Mouse (Mus musculus) C2C12 (cell line): ENCODE results near the gene Dgka. TPM values are rescaled to one million over a fixed set of nuclear protein-coding genes. Genes with fewer than 3 reads are reported as not detected.
A peak's percentile ranks its signal among the peaks of the same experiment; 100 is the strongest.

Experiments used
- H3K27me3 ChIP-seq: one replicate; pipeline ENCODE4 v1.6.1; 2011; ENCODE audit not compliant: control insufficient read depth, insufficient read depth, insufficient read length
- H3K36me3 ChIP-seq: one replicate; pipeline ENCODE4 v1.6.1; 2011; ENCODE audit not compliant: control insufficient read depth, insufficient read depth
- H3K4me3 ChIP-seq: one replicate; pipeline ENCODE4 v1.5.1; 2011; ENCODE audit warnings: mild to moderate bottlenecking, control low read depth; ENCODE audit not compliant: poor library complexity, insufficient read depth, severe bottlenecking
- H3K79me2 ChIP-seq: one replicate; pipeline ENCODE4 v1.6.1; 2011; ENCODE audit not compliant: control insufficient read depth, insufficient read depth
- H3K79me3 ChIP-seq: one replicate; pipeline ENCODE4 v1.6.1; 2011; ENCODE audit warnings: low read depth, control low read depth
- H3ac ChIP-seq: one replicate; pipeline ENCODE3; 2011; ENCODE audit warnings: low read depth; ENCODE audit not compliant: control insufficient read depth, insufficient read length
- CEBPB ChIP-seq: IDR thresholded peaks from one replicate; pipeline ENCODE4 v1.6.1; 2011; ENCODE audit warnings: low read depth, mild to moderate bottlenecking, control low read depth, moderate library complexity
- CTCF ChIP-seq: IDR thresholded peaks from one replicate; pipeline ENCODE4 v1.5.1; 2011; ENCODE audit not compliant: control insufficient read depth, insufficient read depth, insufficient read length
- FOSL1 ChIP-seq: IDR thresholded peaks from one replicate; pipeline ENCODE4 v1.8.0; 2011; ENCODE audit warnings: mild to moderate bottlenecking, low read length; ENCODE audit not compliant: poor library complexity, insufficient read depth, severe bottlenecking
- MAX ChIP-seq: IDR thresholded peaks from one replicate; pipeline ENCODE4 v1.6.1; 2011; ENCODE audit warnings: mild to moderate bottlenecking, control low read depth
- MYOD1 ChIP-seq: IDR thresholded peaks from one replicate; pipeline ENCODE4 v1.6.1; 2011; ENCODE audit warnings: low read depth; ENCODE audit not compliant: control insufficient read depth, insufficient read length
- MYOG ChIP-seq: IDR thresholded peaks from one replicate; pipeline ENCODE4 v1.6.1; 2011; ENCODE audit not compliant: control insufficient read depth, insufficient read length; ENCODE audit errors: extremely low read depth
- USF1 ChIP-seq: IDR thresholded peaks from one replicate; pipeline ENCODE4 v1.6.1; 2011; ENCODE audit warnings: low read depth, mild to moderate bottlenecking, control low read depth, moderate library complexity
- polyA plus RNA-seq: library from polyadenylated mRNA; unstranded; fragments of >200 nt; fragmentation: generic; extraction: Trizol; gene quantifications from one replicate; pipeline ENCODE4 v1.2.1, GENCODE M21; 2012; ENCODE audit warnings: missing spikeins

The Dgka gene
- polyA plus RNA-seq, 1 experiment, result 7.3 TPM

DNA sequence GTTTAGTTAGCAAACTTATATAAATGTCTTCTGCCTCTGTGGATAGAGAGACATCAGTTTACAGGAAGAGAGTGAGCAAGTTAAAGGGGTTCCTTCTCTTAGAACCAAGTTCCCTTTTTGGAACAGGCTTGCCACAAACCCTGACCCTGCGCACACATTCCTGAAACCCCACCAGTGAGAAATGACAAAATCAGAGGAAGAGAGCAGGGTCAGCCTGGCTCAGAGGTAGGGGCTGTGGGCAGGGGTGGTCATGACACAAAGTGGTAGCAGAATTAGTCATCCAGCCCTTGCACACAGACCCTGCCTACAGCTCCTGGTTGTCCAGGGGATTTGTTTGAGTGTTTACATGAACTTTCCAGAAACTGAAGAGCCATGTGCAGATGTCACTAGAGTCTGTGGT is 35.5 kb upstream of the Dgka start:
- Histone ChIP-seq H3K79me3 (no peaks in the 10 kb centered on the region), H3K27me3 (no peaks in the 10 kb centered on the region), H3ac (no peak overlapping the region), H3K4me3 (no peak overlapping the region), H3K79me2 (no peaks in the 10 kb centered on the region), H3K36me3 (no peaks in the 10 kb centered on the region)
- TF ChIP-seq FOSL1 (no peak), CTCF (no peak), MYOD1 (no peak)

DNA sequence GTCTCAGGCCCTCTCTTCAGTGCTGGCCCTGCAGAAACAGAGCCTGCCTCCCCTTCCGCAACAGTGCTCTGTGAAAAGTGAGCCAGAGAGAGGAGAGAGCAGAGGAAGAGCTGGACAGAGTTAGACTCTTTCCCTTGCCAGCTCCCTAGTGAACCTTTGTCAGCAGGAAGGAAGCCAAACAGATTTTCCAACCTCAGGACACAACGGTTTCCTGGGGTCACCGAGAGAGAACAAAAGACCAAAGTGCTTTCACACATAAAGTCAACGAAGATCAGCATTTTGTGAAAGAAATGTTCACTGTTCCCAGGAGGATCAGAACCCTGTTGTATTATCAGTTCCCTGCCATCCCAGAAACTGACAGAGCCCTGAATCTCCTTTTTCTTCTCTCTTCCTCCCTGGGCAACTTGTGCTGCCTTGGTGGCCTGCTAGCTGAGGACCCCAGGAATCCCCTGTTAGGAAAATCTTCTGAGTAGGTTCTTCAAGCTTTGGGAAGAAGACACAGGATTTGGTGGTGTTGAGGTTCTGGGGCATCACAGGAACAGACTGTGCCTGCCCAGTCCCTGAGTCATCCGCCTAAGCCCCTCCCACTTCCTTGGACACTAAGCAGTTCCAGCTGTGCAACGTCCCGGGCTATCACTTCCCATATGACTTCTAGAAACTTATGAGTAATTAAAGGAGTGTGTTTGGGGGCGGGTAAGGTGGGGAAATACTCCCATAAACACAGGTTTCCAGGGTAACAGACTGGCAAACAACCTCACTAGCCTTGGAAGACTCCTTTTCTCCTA is 34.5 kb upstream of the Dgka start:
- Histone ChIP-seq H3K4me3 (no peak overlapping the region), H3K27me3 (no peaks in the 10 kb centered on the region), H3ac (no peak overlapping the region), H3K36me3 (no peaks in the 10 kb centered on the region), H3K79me2 (no peaks in the 10 kb centered on the region), H3K79me3 (no peaks in the 10 kb centered on the region)
- TF ChIP-seq MYOD1 (no peak), MYOG (no peak), MAX (no peak), FOSL1 (peak; percentile 66), CEBPB (peak; percentile 56), USF1 (no peak), CTCF (no peak)

DNA sequence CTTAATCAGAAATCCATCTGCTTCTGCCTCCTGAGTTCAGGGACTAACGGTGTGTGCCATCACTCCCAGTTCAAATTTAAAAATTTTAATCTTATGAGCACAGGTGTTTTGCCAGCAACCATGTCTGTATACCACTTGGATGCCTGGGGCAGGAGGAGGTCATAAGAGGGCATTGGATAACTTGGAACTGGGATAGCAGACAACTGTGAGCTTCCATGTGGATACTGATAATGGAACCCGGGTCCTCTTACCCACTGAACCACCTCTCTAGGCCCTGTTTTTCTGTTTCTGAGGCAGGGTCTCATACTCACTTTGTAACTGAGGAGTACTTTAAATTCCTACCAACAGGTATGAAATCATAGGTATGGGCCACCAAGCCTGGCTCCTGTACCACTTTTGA is 33.8 kb upstream of the Dgka start:
- Histone ChIP-seq H3K27me3 (no peaks in the 10 kb centered on the region), H3K36me3 (no peaks in the 10 kb centered on the region), H3K79me2 (no peaks in the 10 kb centered on the region), H3K79me3 (no peaks in the 10 kb centered on the region), H3K4me3 (no peak overlapping the region), H3ac (no peak overlapping the region)
- TF ChIP-seq MYOG, result no peak
- TF ChIP-seq FOSL1, result no peak
- no peak for TF ChIP-seq CEBPB
- TF ChIP-seq USF1, result no peak
- TF ChIP-seq CTCF, result no peak
- TF ChIP-seq MYOD1, result no peak
- no peak for TF ChIP-seq MAX

- Histone ChIP-seq H3K79me3 (no peaks in the 10 kb centered on the region), H3ac (no peak overlapping the region), H3K79me2 (no peaks in the 10 kb centered on the region), H3K36me3 (no peaks in the 10 kb centered on the region), H3K4me3 (no peak overlapping the region), H3K27me3 (no peaks in the 10 kb centered on the region)
- TF ChIP-seq CTCF (no peak), USF1 (no peak), FOSL1 (no peak), MYOG (no peak), MYOD1 (no peak), CEBPB (no peak), MAX (no peak)
Observed at GRCm38 (mm10) chr10:128773685-128774084, 29.0 kb upstream of the Dgka start.

DNA sequence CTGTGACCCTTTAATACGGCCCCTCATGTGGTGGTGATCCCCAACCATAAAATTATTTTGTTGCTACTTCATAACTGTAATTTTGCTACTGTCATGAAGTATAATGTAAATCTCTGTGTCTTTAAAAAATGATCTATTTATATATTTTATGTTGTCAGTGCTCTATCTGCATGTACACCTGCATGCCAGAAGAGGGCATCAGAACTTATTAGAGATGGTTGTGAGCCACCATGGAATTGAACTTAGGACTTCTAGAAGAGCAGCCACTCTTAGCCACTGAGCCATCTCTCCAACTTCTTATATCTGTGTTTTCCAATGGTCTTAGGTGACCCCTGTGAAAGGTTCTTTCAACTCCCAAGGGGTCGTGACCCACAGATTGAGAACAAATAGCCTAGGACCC is 28.2 kb upstream of the Dgka start:
- no peaks in the 10 kb centered on the region for H3K27me3 ChIP-seq
- H3K36me3 ChIP-seq, result no peaks in the 10 kb centered on the region
- H3ac ChIP-seq, result no peak overlapping the region
- TF ChIP-seq MYOD1, result no peak
- TF ChIP-seq FOSL1, result no peak
- TF ChIP-seq USF1, result no peak
- no peak for TF ChIP-seq CEBPB
- TF ChIP-seq MAX, result no peak
- no peak for TF ChIP-seq CTCF
- TF ChIP-seq MYOG, result no peak
- no peaks in the 10 kb centered on the region for H3K79me3 ChIP-seq
- H3K4me3 ChIP-seq, result no peak overlapping the region
- no peaks in the 10 kb centered on the region for H3K79me2 ChIP-seq

DNA sequence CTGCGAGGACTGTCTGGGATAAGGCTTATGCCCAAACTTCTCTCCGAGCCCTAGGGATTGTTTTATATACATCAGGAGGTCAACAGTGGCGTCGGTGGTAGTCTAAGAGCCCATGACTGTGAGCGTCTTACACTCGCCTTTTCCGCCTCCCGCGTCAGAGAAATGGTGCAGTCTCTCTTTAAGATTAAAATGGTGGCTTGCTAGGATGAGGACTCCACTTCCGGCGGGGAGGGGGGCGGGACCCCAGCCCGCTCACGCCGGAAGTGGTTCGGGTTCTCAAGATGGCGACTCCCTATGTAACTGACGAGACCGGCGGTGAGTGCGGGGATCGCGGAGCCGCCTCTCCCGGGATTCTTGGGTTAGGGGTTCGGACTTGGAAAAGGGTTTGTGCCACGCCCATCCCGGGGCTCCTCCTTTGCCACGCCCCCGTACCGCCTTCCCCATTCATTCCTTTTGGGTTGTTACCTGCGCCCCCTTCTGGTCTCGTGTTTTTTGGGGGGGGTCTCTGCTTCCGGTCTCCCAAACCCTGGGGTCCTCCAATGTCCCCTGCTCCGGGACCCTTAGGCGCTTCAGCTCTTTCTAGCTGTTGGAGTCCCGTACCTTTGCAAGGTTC is 3.7 kb upstream of the Dgka start:
- TF ChIP-seq MAX, result no peak
- no peak for TF ChIP-seq CEBPB
- TF ChIP-seq MYOG, result no peak
- no peak for TF ChIP-seq FOSL1
- no peak for TF ChIP-seq MYOD1
- TF ChIP-seq CTCF, result no peak
- no peak for TF ChIP-seq USF1
- H3ac ChIP-seq, result peak overlapping the region; percentile 96
- H3K27me3 ChIP-seq, result no peaks in the 10 kb centered on the region
- peak overlapping the region; percentile 90 for H3K4me3 ChIP-seq
- H3K36me3 ChIP-seq, result peaks cover 30% of the 10 kb centered on the region
- H3K79me3 ChIP-seq, result peaks cover 47% of the 10 kb centered on the region
- H3K79me2 ChIP-seq, result peaks cover 56% of the 10 kb centered on the region
